Mouse (Mus musculus) bone marrow macrophage, adult 2 months (primary cell): ENCODE data around the gene Mzf1. TPM values are rescaled to one million over a fixed set of nuclear protein-coding genes. Genes with fewer than 3 reads are reported as not detected.

Source experiments
- H3K27ac ChIP-seq: 2 replicates; pipeline ENCODE4 v1.5.1; 2012; ENCODE audit warnings: low read depth, low read length; ENCODE audit not compliant: insufficient read depth
- H3K4me1 ChIP-seq: 2 replicates; pipeline ENCODE4 v1.6.1; 2012; ENCODE audit warnings: low read length; ENCODE audit not compliant: control insufficient read depth, insufficient read depth
- H3K4me3 ChIP-seq: 2 replicates; pipeline ENCODE4 v1.5.1; 2012; ENCODE audit warnings: mild to moderate bottlenecking, low read length, moderate library complexity; ENCODE audit not compliant: insufficient read depth
- CTCF ChIP-seq: IDR thresholded peaks from 2 replicates; pipeline ENCODE4 v1.5.1; 2012; ENCODE audit warnings: low read depth, mild to moderate bottlenecking, low read length, moderate library complexity
- POLR2A ChIP-seq: IDR thresholded peaks from 2 replicates; pipeline ENCODE4 v1.6.1; 2012; ENCODE audit warnings: mild to moderate bottlenecking, low read depth, low read length, borderline replicate concordance
- polyA plus RNA-seq: library from polyadenylated mRNA; stranded (reverse); fragments of >200 nt; gene quantifications from 2 replicates; pipeline ENCODE4 v1.2.4, GENCODE M21; 2012; ENCODE audit not compliant: missing spikeins, insufficient read depth, insufficient read length

Mzf1 gene
- polyA plus RNA-seq, 1 experiment = 1.5 TPM

GRCm38 (mm10) chr7:13023928-13024731, 30.4 kb downstream of the Mzf1 start:
- H3K4me1 ChIP-seq = peaks cover 13% of the 10 kb centered on the region
- TF ChIP-seq CTCF (no peak), POLR2A (no peak)
- peak overlapping the region; percentile 77 for H3K4me3 ChIP-seq
- H3K27ac ChIP-seq = peak overlapping the region; percentile 92

DNA sequence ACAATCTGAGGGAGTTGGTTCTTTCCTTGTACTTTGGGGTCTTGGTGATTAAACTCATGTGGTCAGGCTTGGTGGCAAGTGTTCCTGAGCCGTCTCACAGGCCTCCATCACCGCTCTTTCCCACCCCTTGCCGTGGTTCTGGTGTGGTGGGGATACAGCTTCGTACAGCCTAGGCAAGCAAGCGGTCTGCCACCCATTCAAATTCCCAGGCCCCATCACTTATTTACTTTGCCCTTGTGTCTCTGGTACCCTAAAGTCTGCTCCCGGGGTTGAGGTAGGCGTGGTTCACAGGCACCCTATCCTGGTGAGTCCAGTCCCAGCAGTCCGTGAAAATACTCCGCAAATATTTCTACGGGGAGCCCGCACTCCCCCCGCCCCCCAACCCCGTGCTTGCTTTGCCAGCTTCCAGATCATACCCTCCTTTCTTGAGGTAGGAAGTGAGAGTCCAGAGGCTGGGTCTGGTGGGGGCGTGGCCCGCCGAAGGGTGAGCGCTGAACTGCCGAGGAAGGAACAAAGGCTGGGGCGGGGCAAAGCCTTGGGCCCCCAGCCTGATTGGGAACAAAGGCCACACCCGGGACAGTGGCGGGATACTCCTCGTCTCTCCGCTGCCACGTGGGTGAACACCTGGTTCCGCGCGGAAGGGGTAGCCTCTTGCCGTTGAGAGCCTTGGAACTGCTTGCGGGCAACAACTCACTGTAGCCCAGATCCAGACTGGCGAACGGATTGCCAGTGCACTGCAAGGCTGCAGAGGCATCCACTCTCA, 31.6 kb downstream of the Mzf1 start:
- peaks cover 13% of the 10 kb centered on the region for H3K4me1 ChIP-seq
- peak overlapping the region; percentile 77 for H3K4me3 ChIP-seq
- TF ChIP-seq POLR2A (0 out of 2 replicates have a peak, but pooled peaks have one; percentile 15), CTCF (no peak)
- peak overlapping the region; percentile 92 for H3K27ac ChIP-seq

DNA sequence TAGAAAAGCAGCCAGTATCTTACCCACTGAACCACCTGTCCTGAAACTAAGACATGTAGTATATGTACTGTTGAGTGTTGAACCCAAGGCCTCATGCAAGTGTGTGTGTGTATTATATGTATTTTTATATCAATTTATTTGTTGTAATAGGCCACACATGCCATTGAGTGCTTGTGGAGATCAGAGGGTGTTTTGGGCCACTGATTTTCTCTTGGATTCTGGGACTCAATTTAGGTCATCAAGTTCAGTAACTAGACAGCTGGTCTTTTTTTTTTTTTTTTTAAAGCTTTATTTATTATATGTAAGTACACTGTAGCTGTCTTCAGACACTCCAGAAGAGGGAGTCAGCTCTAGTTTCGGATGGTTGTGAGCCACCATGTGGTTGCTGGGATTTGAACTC, 39.3 kb downstream of the Mzf1 start:
- no peak overlapping the region for H3K27ac ChIP-seq
- H3K4me3 ChIP-seq = no peak overlapping the region
- H3K4me1 ChIP-seq = peaks cover 7% of the 10 kb centered on the region
- TF ChIP-seq CTCF = no peak
- no peak for TF ChIP-seq POLR2A

DNA sequence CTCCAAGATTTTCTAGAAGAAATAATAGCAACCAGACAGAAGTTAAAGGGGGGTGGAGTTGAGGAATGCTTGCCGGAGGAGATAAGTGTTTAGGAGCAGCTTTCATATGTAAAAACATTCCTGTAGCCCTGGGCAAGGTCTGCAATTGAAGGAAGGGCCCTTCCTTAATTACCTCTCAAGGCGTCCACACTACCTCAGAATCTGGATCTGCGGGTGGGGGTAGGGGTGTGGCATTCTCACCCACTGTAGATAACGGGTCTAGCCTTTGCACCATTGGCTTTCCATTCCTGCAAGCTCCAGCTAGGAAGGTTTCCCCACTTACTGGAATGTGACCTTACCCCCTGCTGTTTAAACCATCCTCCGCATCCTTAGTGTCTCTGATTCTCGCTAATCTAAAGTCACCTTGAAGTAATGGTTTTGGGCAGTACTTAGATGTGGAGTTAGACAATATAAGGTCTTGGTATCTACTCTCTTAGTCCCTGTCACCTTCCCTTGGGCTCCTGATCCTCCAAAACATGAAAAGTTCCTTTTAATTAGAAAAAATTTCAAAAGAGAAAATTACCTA, 40.2 kb downstream of the Mzf1 start:
- no peak overlapping the region for H3K27ac ChIP-seq
- no peak overlapping the region for H3K4me3 ChIP-seq
- TF ChIP-seq POLR2A (no peak), CTCF (no peak)
- H3K4me1 ChIP-seq = peaks cover 7% of the 10 kb centered on the region

DNA sequence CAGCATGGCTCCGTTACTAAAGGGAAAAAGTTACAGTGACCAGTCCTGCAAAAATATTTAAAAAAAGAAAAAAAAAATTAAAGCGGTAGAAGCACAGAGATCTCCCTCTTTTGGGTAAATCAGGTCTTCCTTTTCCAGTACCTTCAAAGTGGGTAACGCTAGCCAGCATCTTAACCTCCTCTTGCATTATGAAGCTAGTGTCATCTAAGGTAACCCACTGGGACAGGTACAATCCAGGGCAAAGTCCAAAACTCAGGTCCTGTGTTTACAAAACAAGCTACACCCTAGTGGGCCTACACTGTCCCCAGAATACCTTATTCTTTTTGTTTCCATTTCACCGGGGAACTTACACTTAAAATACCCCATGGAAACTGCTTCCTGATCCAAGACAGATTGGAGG, 40.9 kb downstream of the Mzf1 start:
- Histone ChIP-seq H3K4me3 (no peak overlapping the region), H3K27ac (no peak overlapping the region), H3K4me1 (peaks cover 8% of the 10 kb centered on the region)
- no peak for TF ChIP-seq CTCF

DNA sequence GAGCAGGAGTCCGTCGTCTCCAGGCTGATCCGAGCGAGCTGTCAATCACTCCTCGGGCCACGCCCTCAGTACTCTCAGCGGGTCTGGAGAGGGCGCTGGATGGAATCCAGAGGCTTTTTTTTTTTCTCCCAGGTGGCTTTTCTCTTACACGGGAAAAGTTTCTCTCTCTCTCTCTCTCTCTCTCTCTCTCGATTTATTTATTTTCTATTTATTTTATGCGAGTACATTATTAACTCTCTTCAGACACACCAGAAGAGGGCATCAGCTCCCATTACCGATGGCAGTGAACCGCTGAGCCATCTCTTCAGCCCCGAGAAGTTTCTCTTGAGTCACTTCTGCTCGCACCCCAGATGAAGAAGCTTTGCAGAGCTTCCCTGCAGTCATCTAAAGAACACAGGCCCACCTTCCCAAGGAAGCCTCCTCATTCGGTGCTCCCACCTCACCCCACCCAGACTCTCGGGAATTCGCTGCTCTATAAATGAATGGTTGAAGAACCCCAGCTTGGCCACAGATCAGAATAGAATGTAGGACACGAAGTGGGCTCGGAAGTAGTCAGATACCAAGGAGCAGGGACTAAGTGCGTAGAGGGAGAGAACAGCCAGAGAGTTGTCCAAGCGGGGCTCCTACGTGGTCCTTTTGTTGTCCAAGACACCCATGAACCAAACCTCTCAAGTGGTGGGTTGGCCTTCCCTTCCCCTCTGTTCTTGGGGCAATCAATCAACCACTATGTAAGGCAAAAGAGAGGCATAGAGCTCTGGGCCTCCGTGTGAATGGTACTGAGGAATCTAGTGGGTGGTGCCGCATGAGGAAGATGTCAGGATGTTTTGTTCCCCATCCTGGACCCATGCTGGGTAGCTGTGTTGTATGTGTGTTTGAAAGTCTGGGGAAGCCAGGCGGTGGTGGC, 44.3 kb downstream of the Mzf1 start, which contains the start of gene Zbtb45:
Zbtb45 (minus strand) TSS at position 30 of the 904 bp plus-strand sequence.
- Histone ChIP-seq H3K4me1 (peaks cover 11% of the 10 kb centered on the region), H3K27ac (peak within 1 kb of the TSS; percentile 88), H3K4me3 (peak within 1 kb of the TSS; percentile 94)
- TF ChIP-seq POLR2A = no peak
- no peak for TF ChIP-seq CTCF

GRCm38 (mm10) chr7:13009143-13010004, 45.2 kb downstream of the Mzf1 start:
- Histone ChIP-seq H3K27ac (peak overlapping the region; percentile 88), H3K4me1 (peaks cover 11% of the 10 kb centered on the region), H3K4me3 (peak overlapping the region; percentile 94)
- TF ChIP-seq POLR2A = no peak
- TF ChIP-seq CTCF = peak; percentile 98

DNA sequence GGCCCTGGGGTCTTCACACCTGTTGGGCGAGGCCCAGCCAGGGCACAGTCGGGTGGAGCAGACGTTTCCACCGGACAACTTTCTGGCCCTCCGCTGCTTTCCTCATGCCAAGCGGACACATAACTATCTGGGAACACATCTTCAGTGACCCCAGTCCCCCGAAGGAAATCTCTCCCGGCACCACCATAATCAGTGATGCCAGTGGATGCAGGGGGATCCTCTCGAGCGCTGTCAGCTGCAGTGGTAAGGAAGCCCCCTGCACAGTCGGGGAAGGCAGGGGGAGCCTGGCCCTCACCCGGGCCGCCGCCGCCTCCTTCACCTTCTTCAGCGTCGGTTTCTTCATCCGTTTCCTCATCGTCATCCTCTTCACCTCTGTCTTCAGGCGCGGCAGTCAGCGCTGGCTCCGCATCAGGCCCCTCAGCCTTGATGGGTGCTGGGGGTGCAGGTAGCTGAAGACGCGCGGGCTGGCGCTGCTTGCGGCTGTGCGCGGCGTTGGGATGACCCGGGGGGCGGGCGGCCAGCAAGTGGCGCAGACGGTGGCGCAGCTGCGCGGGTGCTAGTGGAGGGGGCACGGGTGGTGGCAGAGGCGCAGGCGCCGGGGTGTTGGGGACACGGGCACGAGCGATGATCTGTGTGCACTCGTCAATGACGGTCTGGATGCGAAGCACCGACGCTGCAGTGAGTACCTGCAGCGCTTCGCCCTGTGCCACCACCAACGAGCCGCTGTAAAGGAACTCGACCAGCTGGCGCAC, 47.0 kb downstream of the Mzf1 start:
- H3K4me3 ChIP-seq = no peak overlapping the region
- peaks cover 11% of the 10 kb centered on the region for H3K4me1 ChIP-seq
- no peak overlapping the region for H3K27ac ChIP-seq
- TF ChIP-seq POLR2A = no peak
- no peak for TF ChIP-seq CTCF
